Mouse (Mus musculus): ENCODE measurements around the gene Ptprk.

GRCm38 (mm10) chr10:28564110-28564674 lies 489.6 kb downstream of the Ptprk start:
- TF ChIP-seq MYOG (IDR thresholded peaks at IDR 0.05; ENCODE audit: control insufficient read depth in 1 of 3, insufficient read depth in 1 of 3, insufficient read length in 2 of 3, low read depth in 2 of 3) (no peak), POLR2A (IDR thresholded peaks at IDR 0.05; ENCODE audit: insufficient read length, low read depth) (no peak), CEBPB (IDR thresholded peaks at IDR 0.05; ENCODE audit: insufficient read depth, poor library complexity, severe bottlenecking) (no peak), USF1 (IDR thresholded peaks at IDR 0.05; ENCODE audit: low read depth) (no peak), TCF3 (IDR thresholded peaks at IDR 0.05; ENCODE audit: insufficient read length, low read depth) (no peak), TCF12 (IDR thresholded peaks at IDR 0.05; ENCODE audit: insufficient read depth, poor library complexity, severe bottlenecking) (no peak), E2F4 (IDR thresholded peaks at IDR 0.05; ENCODE audit: insufficient read depth) (no peak)

Measured in myocyte (in vitro differentiated cells).